Mouse (Mus musculus): Measurements from ENCODE around the gene Cers6.

- TF ChIP-seq CTCF (IDR thresholded peaks at IDR 0.05; ENCODE audit: extremely low read depth, insufficient read depth, insufficient read length, insufficient replicate concordance), result no peak
- no peak for TF ChIP-seq POLR2A (IDR thresholded peaks at IDR 0.05; ENCODE audit: low read depth, low read length)
Measured at GRCm38 (mm10) chr2:69125425-69125824, 264.2 kb downstream of the Cers6 start.
